Mouse (Mus musculus) monocyte, adult 2 months (primary cell): ENCODE measurements around the gene Trappc2.

Experiments
- DNase-seq, 2 experiments: peaks; one replicate each; pipeline ENCODE4 v3.0.0; 2022; ENCODE audit warnings: low spot score in 2 of 2, low read depth in 1 of 2

Trappc2 gene

DNA sequence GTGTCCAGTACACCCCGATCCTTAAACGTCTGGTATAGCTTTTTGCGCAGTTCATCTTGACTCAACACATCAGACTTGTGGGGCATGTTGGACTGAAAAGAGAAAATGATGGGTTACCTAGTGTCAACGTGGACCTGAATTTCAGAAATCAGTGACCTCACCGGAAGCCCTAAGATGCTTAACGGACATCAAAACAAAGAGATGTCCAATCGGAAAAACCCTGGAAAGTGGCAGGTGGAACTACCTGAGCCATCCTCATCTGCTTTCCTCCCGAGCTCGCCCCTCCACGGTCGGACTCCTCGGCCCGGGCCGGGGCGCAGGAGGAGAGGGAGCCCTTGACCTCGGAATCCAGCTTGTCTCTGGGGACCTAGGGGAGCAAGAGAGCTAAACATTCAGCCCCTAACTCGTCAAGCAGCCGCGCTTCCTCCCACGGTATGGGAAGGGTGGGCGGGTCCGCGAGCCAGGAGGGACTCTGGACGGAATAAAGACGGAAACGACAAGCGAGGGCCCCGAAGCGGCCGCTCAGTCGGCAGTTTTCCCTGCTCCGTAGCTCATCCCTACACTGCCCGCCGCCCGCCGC lies at the start of gene Trappc2:
TSS of gene Trappc2 (plus strand) at position 539 of the 580 bp plus-strand sequence.
- DNase-seq = no peak

DNA sequence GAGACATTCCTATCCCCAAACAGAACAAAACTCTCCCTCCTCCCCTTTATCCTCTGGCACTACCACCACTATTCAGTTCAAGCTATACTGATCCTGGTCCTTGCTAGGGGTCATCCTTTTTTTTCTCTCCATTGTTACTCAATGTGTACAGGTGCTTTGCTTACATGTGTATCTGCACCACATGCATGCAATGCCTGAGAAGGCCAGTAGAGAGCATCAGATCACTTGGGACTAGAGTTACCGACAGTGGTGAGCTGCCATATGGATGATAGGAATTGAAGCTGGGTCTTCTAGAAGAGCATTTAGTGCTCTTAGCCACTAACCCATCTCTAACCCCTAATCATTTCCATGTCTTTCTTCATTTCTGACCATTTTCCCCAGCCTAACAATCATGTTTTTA lies 46.6 kb upstream of the Trappc2 start:
- DNase-seq = no peak

DNA sequence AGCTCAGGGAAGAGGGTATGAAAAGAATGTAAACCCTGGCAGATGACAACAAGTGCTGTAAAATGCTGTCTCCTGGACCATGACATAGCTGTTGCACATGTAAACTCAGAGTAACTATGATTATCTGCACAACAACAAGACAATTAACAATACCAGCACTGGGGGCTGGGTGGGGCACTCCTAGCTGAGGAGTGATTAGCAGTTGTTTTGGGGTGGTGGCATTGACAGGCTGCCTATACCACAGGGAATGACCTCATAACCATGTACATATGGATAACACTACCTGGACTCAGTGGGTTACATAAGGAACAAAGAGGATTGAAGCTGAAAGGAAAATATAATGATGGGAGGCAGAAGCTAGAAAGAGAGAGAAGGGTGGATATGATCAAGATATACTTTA lies 32.5 kb upstream of the Trappc2 start:
- DNase-seq = no peak

DNA sequence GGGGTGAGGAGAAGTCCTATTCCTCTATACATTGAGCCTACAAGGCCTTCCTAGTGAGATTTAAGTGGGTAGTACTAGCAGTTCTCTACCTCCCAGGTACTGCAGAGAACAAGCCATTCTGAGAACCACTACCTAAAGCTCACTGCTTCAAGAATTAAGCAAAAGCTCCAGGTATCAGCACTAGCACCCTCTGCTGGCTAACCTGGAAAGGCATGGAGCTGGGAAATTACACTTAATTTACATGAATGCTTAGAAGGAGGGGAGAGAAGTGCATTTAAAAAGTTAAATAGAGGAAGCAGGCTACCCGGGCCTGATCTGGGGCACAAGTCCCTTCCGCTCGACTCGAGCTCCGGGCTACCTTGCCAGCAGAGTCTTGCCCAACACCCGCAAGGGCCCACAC lies 24.2 kb upstream of the Trappc2 start:
- DNase-seq = no peak

DNA sequence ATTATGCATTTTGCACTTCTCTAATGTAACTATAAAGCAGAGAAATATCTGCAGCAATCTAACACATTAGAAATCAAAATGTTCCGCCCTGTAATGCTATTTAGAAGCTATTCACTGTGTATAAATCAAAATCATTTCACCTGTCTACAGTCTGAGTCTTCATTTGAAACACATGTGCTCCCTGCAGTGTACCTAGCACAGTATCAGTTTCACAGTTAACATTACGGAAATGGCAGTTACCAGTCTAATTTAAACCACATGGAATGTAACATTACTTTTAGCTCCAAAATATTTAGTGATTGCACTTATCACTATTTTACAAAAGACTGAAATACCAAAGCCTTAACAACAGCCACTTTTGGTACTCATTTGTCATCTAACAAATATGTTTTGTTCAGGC lies 5.6 kb upstream of the Trappc2 start:
- DNase-seq = no peak

DNA sequence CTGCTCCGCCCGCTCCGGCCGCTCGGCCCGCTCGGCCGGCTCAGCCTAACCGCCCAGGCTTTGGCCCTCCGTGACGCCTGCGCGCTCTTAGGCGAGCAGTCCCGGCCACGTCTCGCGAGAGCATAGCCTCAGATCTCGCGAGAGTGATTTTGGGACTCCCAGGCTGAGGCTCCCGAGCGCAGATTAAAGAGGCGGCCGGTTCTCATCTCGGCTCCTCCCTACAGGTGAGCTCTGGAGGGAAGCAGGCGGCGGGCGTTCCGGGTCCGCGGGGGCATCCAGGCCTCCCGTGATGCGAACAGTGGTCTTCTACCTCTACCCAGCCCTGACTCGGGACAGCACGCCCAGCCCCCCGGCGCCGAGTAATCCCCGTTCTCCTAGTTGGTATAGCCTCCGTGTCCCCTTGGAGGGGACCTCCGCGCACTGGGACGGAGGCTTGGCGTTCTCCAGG lies 266 bp downstream of the Trappc2 start, which contains the start of gene Ofd1:
TSS of gene Ofd1 (minus strand) at position 89 of the 448 bp plus-strand sequence.
- DNase-seq = peak; percentile 50 to 67

DNA sequence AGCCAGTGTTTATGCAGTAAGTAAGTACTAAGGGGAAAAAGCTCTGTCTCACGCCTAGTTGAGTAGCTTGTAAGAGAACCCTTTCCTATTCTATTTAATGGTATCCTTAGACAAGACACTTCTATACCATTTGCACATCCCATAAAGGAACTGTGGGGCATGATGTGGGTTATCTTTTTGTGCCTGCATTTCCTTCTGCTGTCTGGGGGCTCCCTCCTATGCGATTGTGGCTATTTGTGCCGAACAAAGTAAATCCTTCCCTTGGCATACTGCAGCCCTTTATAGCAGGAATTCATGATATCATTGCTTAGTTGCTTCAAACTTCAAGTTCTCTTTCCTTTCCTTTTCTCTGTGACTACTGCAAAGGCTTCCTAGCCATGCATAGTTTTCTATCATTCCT lies 4.2 kb downstream of the Trappc2 start:
- DNase-seq = no peak

DNA sequence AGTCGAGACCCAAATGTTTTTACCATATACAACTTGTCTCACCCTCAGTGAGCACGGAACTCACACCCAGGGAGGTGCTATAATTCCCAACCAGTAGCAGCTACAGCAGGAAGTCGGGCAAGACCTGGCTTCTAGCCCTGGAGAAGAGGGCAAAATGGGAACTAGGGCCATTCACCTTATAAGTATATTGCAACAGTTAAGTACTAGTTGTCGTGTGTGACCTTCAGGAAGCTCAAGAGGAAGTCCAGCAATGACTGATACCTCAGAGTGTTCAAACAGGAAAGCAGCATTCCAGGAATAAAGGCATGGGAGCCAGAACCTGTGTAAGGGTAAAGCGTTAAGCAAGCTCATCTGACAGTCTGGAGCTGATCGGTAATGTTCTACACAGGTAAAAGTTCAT lies 13.2 kb downstream of the Trappc2 start:
- DNase-seq = no peak

DNA sequence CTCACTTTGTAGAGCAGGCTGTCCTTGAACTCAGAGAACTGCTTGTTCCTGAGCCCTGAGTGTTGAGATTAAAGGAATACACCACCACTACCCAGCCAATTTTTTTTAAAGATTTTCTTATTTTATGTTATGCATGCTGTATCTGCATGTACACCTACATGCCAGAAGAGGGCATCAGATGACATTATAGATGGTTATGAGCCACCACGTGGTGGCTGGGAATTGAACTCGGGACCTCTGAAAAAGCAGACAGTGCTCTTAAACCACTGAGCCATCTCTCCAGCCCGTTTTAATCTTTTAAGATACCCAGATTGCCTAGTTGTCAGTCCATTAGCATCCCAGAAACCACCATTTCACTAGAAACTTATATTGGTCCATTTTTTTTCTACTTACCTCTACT lies 14.0 kb downstream of the Trappc2 start:
- DNase-seq = no peak

DNA sequence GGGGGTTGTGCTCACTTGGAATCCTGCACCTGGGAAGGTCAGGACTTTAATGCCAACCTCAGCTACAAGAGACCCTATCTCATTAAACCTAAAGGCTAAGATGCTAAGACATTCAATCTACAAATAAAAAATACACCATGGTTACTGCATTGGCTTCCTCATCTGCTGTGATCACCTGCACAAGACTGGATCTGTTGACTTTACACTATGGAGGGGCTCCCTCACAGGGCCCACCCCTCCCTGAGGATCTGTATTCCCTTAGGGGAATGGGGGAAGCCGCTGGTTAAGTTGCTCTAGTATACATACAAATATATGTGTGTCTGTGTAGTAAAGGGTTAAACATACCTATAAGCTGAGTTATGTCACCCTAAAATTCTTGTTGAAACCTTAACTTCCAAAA lies 15.2 kb downstream of the Trappc2 start:
- no peak for DNase-seq

DNA sequence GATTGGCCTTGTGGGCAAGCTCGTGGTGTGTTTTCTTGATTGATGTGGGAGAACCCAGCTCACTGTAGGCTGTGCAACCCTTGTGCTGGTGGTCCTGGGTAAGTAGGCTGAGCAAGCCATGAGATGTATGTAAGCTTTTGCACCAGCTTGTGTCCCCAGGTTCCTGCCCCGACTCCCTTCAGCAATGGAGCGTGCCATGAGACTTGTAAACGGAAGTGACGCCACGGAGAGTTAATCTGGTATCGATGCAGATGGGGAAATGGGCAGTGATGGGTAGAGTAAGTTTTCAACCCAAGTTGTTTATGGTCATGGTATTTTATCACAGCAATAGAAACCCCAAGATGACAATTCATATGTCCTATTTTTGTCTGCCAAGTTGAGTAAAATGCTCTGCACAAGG lies 27.9 kb downstream of the Trappc2 start:
- DNase-seq = no peak

DNA sequence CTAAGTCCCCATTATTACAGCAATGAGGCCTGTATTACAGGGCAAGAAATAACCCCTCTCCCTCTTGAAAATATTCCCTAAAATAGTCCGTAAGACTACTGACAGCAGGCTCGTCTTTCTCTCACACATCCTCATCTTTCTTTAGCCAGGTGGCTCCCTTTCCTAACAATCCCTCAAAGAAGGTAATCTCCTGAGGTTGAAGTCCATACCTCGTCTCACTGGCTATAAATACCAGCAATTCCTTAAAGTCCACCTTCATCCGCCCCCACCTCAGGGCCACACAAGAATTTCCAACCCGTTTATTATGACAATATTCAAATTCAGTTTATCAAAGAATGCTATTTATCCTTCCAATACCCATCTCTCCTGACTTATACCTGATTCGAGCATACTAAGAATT lies 32.2 kb downstream of the Trappc2 start:
- DNase-seq = no peak

DNA sequence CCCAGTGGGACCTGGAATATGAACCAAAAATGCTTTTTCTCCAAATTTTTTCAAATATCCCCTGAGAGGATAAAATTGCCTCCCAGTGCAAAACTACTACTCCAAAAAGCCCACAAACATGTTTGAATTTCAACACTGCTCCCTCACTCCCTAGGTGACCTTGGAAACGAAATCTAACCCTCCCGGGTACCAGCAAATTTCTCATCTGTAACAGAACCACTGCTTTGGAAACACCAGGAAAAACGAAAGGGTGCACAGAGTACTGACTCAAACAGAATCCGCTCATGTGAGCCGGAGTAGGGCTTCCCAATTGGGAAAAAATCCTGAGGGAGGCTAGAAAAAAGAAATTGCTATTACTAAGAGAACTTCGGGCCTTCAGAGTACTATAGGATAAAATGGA lies 37.0 kb downstream of the Trappc2 start:
- DNase-seq = no peak

DNA sequence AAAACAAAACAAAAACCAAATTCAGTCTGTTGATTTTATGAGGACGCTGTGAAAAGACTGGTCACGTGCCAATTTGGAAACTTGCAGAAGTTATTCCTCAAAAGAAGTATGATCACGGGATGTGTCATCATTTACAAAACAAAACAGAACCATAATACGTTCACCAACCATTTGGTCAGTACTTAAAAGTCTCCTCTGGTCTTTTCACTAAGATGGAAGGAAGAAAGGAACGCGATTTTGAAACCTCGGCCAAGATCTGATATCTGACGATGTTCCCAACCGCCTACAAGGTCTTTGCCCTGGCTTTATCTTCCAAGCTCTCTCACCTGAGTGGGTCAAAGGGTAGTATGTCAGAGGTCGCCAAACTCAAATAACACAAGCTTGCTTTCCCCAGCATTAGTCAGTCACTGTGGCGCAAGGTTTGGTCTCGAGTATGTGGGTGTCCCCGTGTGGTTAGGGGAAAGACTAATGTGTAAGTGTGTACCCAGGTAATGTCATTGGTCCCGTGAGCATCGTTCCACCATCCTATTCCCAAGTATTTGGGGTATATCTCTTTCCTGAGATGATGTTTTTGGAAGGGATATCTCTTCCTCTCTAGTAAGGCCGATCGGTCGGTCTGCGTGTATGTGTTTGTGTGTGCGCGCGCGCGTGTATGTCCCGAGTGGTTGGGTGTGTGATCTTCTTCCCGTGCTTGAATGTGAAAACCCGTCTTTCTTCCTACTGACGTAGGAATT lies 38.4 kb downstream of the Trappc2 start:
- peak in 1 of 2 experiments; percentile 10 for DNase-seq

DNA sequence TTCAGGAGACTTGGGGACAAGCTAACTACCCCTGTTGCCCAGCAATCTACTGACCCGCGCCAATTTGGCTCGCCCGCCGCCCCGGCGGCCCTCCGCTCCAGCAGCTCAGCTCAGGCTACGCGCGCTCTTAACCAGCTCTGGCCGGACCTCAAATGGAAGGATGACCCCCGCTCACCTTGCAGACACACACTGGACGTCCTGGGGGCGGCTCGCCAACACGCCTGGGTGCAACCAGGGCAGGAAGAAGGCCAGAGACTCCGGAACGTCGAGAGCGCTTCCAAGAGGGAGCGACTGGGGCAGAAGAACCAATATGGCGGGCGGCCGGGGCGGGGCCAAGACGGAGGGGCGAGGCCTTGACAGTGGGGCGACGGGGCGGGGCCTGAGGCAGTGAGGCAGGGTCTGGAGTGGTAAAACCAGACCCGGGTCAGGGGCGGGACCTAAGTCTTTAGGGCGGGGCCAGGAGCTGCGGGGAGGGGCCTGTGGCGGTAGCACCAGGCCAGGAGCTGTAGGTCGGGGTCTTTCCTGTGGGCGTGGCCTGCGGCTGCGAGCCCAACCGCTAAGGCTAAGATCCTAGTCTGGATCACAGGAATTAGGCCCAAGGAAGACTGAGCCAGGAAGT lies 39.1 kb downstream of the Trappc2 start, which contains the start of gene Rab9:
TSS of gene Rab9 (minus strand) at position 503 of the 619 bp plus-strand sequence.
- peak; percentile 73 to 83 for DNase-seq

DNA sequence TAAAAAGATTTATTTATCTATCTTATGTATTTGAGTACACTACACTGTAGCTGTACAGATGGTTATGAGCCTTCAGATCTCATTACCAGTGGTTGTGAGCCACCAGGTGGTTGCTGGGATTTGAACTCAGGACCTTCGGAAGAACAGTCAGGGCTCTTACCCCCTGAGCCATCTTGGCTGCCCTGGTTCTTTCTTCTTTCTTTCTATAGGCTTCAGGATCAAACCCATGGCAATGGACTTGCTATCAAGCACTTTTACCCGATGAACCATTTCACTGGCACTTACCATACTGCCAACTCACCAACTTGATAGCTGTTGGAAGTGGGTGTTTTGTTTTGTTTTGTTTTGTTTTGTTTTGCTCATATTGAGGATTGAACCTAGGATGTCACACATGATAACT lies 54.7 kb downstream of the Trappc2 start:
- no peak for DNase-seq

DNA sequence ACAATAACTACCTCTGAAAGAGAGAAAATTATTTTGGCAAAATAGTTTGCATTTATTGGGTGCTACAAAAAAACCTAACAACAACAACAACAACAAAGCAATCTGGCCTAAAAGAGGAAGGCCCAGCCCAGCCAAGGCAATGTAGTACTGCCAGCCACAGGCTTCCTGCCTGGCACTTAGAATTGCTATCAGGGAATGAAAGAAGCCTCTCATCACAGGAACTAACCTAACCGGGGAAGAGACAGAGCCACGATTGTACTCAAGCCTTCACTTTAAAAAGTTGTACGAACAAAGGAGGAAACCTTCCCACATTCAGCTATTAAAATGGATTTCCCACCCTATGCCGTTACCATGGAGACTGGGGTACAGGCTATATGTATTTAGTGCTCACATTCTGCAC lies 57.4 kb downstream of the Trappc2 start:
- no peak for DNase-seq

DNA sequence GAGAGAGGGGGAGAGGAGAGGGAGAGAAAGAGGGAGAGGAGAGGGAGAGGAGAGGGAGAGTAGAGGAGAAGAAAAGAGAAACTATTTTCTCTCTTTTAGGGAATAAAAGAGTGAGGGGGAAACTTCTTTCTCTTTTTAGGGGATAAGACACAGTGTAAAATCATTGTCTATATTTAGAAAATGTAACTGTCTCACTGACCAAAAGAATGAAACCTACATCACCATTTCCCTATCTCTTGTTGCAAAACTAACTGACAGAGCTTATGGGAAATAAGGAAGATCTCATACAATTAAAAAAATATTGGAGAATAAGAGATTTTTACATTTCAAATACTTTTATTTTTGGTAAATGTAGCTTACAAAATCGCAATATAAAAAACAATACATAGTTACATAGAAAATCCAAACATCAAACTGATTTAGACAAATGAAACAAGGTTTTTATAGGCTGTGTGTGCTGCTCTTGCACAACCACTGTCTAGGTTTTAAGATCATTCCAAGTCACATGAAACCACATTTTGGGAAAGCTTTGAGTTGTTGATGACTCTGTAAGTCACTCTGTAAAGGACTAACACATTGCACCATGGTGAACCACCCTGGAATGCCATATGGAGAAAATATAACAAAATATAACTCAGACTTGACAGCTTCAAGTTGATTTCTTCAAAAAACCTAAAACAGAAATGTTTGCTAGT lies 59.3 kb downstream of the Trappc2 start:
- DNase-seq = no peak
